Mouse (Mus musculus) heart, postnatal 0 days (tissue): ENCODE measurements around the gene Ablim2.

ENCODE experiments used
- CTCF ChIP-seq: IDR thresholded peaks from 2 replicates; pipeline ENCODE4 v1.5.1; 2016; ENCODE audit warnings: antibody characterized with exemption, control low read depth, low read depth
- EP300 ChIP-seq: IDR thresholded peaks from 2 replicates; pipeline ENCODE4 v1.6.1; 2016; ENCODE audit warnings: antibody characterized with exemption, low read depth

GRCm38 (mm10) chr5:35931296-35931695, 173.6 kb downstream of the Ablim2 start:
- TF ChIP-seq CTCF (no peak), EP300 (no peak)
